Mouse (Mus musculus) limb, embryonic 10.5 days (tissue): ENCODE measurements around the gene Prkag3. TPM values are rescaled to one million over a fixed set of nuclear protein-coding genes. Genes with fewer than 3 reads are reported as not detected.

Source experiments
- DNase-seq: peaks from one replicate; pipeline ENCODE4 v3.0.0-alpha.2; 2017; ENCODE audit warnings: low spot score
- H3K27ac ChIP-seq: fragments of 300-500 bp; sonication (generic); 2 replicates; pipeline ENCODE4 v1.5.1; 2016; ENCODE audit warnings: mild to moderate bottlenecking
- H3K27me3 ChIP-seq: fragments of 300-500 bp; sonication (generic); 2 replicates; pipeline ENCODE4 v1.6.1; 2016; ENCODE audit warnings: low read depth, mild to moderate bottlenecking; ENCODE audit not compliant: poor library complexity, severe bottlenecking
- H3K36me3 ChIP-seq: fragments of 300-500 bp; sonication (generic); 2 replicates; pipeline ENCODE4 v1.6.1; 2016; ENCODE audit warnings: mild to moderate bottlenecking, moderate library complexity
- H3K4me1 ChIP-seq: fragments of 300-500 bp; sonication (generic); 2 replicates; pipeline ENCODE4 v1.6.1; 2016
- H3K4me3 ChIP-seq: fragments of 300-500 bp; sonication (generic); 2 replicates; pipeline ENCODE4 v1.5.1; 2016; ENCODE audit warnings: mild to moderate bottlenecking, moderate library complexity
- H3K9me3 ChIP-seq: fragments of 300-500 bp; sonication (generic); replicated peaks from 2 replicates; pipeline ENCODE4 v1.6.1; 2016; ENCODE audit warnings: mild to moderate bottlenecking
- WGBS: fragments of 180-500 bp; shearing (Covaris S2); methylation state at CpG from one replicate; pipeline ENCODE4 v1.1.7; 2016; 5-methylcytosine and 5-hydroxymethylcytosine counted together
- polyA plus RNA-seq: library from polyadenylated mRNA; unstranded; fragments of >200 nt; fragmentation: Nextera tagmentation; extraction: Ambion mirVana; gene quantifications from 2 replicates; pipeline ENCODE4 v1.2.1, GENCODE M21; 2016

Gene Prkag3
- polyA plus RNA-seq, 1 experiment from 2014 or later, result 0.29 TPM

DNA sequence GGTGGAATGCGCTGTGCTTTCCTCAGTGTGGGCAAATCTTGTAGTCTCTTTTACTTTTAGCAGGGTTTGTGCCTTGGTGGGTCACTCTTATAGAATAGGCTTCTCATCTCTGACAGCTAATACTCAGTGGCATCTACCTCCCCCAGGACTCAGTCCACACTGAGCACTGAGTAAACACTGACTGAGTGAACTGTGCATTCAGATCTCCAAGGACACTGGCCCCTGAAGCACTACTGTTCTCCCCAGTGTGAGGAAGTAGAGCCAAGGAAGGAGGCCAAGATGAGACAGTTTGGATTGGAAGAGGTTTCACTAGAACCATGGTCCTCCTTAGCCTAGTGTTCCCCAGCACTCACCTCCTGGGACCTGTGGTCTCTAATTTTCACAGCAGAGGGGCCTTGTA, 50.7 kb downstream of the Prkag3 start:
- Histone ChIP-seq H3K36me3 (peaks cover 95% of the 10 kb centered on the region), H3K27ac (no peak overlapping the region), H3K9me3 (no peaks in the 10 kb centered on the region), H3K27me3 (no peaks in the 10 kb centered on the region), H3K4me3 (no peak overlapping the region), H3K4me1 (no peaks in the 10 kb centered on the region)
- 100% methylated on average over 1 of the region's 1 CpGs for WGBS
- DNase-seq, result no peak

DNA sequence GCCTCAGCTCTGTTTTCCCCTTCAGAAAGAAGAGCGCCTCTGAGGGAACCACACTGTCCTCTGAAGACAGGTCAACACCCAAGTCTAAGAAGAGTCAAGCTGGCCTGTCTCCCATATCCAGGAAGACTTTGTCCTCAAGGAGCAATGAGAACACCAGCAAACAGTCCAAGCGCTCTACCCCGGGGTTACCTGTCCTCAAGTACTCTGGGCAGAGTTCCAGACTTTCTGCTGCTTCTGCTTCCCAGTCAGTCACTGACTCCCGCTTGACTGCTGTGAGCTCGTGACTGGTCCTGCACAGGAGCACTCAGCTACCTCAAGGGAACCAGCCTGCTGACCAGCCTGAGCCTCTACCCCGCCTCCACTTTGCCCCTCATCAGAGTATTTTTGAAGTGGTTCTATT, 51.6 kb downstream of the Prkag3 start:
- no peak overlapping the region for H3K4me3 ChIP-seq
- no peak overlapping the region for H3K27ac ChIP-seq
- DNase-seq, result no peak
- H3K36me3 ChIP-seq, result peaks cover 94% of the 10 kb centered on the region
- no peaks in the 10 kb centered on the region for H3K4me1 ChIP-seq
- no peaks in the 10 kb centered on the region for H3K27me3 ChIP-seq
- no peaks in the 10 kb centered on the region for H3K9me3 ChIP-seq
- 96% methylated on average over 6 of the region's 6 CpGs for WGBS

DNA sequence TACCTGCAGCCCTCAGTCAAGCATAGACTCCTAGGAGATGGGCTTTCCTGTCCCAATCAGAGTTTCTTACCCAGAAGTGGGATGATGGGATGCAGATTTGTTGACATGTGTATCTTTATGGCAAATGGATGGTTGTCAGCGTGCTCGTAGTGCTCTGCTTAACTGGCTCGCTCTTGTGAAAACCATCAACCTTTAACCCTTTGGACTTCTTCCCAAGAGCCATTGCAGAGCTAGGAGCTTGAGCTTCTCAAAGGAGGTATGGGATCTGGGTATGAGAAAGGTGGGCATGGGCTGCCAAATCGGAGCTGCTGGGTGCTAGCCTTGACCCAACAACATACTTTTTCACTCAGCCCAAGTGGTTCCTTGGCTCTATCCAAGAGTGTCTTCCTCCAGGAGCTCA, 53.2 kb downstream of the Prkag3 start:
- WGBS, result 92% methylated on average over 4 of the region's 4 CpGs
- H3K36me3 ChIP-seq, result peaks cover 96% of the 10 kb centered on the region

DNA sequence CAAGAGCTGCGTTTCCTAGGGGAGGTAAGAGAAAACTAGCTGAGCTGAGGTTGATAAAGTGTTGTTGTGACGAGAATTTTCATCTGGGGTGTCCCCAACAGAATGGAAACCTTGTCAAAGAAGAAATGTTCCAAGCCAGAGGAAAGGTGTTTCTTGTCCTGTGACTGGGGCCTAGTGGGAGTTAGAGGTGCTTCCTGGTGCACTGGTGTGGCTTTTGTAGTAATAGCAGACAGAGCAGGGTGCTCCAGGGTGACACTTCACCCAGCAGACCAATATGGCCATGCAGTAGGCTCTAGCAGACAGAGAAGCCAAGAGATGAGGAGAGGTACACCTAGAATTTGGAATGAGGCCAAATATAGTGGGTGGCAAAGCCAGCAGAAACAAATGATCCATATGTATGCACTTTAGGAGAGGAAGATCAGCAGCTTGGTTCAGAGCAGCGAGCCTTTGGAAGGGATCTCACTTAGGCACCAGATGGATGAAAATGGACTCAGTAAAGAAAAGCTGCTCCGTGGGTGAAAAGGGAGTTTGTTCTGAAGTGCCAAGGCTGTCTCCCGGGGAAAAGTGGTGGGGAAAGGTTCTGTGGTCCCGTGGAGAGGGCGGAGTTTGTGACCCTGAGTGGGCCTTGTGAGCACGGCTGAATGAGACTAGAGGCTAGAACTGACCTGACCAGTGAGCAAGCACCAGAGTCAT, 55.0 kb downstream of the Prkag3 start:
- no peak for DNase-seq
- WGBS, result 95% methylated on average over 8 of the region's 8 CpGs
- Histone ChIP-seq H3K27ac (no peak overlapping the region), H3K36me3 (peaks cover 97% of the 10 kb centered on the region), H3K27me3 (no peaks in the 10 kb centered on the region), H3K4me3 (no peak overlapping the region), H3K9me3 (no peaks in the 10 kb centered on the region), H3K4me1 (no peaks in the 10 kb centered on the region)

More for the DNA sequence above, 53.2 kb downstream of the Prkag3 start:
- no peak for DNase-seq
- H3K9me3 ChIP-seq, result no peaks in the 10 kb centered on the region
- H3K4me1 ChIP-seq, result no peaks in the 10 kb centered on the region
- H3K27me3 ChIP-seq, result no peaks in the 10 kb centered on the region
- no peak overlapping the region for H3K4me3 ChIP-seq
- H3K27ac ChIP-seq, result no peak overlapping the region

Other genes starting within 250 kb of the Prkag3 start
- 116 and 121 TPM in 2 replicates for gene Cnot9, start 243.2 kb downstream of the Prkag3 start, polyA plus RNA-seq
- gene Plcd4, start 206.3 kb downstream of the Prkag3 start, polyA plus RNA-seq, result 0.08 and 0.95 TPM in 2 replicates
- 45.5 and 50.3 TPM in 2 replicates for gene Usp37, start 204.9 kb downstream of the Prkag3 start, polyA plus RNA-seq
- gene Zfp142, start 161.0 kb downstream of the Prkag3 start, polyA plus RNA-seq, result 11.3 and 11.4 TPM in 2 replicates
- gene Bcs1l, start 160.9 kb downstream of the Prkag3 start, polyA plus RNA-seq, result 16.7 and 18.0 TPM in 2 replicates
- gene Rnf25, start 147.8 kb downstream of the Prkag3 start, polyA plus RNA-seq, result 36.3 and 41.6 TPM in 2 replicates
- 10.5 and 11.8 TPM in 2 replicates for gene Stk36, start 147.8 kb downstream of the Prkag3 start, polyA plus RNA-seq
- gene Ttll4, start 87.5 kb downstream of the Prkag3 start, polyA plus RNA-seq, result 52.0 and 53.8 TPM in 2 replicates
- gene Cyp27a1, start 35.6 kb downstream of the Prkag3 start, polyA plus RNA-seq, result 22.8 and 25.5 TPM in 2 replicates
- gene Wnt6, start 22.7 kb upstream of the Prkag3 start, polyA plus RNA-seq, result 30.1 and 34.2 TPM in 2 replicates
- gene Wnt10a, start 42.3 kb upstream of the Prkag3 start, polyA plus RNA-seq, result 1.3 and 1.6 TPM in 2 replicates
- not detected in 2 replicates for gene Cdk5r2, start 105.7 kb upstream of the Prkag3 start, polyA plus RNA-seq
- not detected in 2 replicates for gene Fev, start 136.2 kb upstream of the Prkag3 start, polyA plus RNA-seq
- gene Cryba2, start 143.9 kb upstream of the Prkag3 start, polyA plus RNA-seq, result not detected in 2 replicates
- not detected in 2 replicates for gene Cfap65, start 186.4 kb upstream of the Prkag3 start, polyA plus RNA-seq
- 0.08 and 0.11 TPM in 2 replicates for gene Ihh, start 202.5 kb upstream of the Prkag3 start, polyA plus RNA-seq